Mouse (Mus musculus) intestine, embryonic 16.5 days (tissue): Measurements from ENCODE around the gene Gpatch8. TPM values are rescaled to one million over a fixed set of nuclear protein-coding genes. Genes with fewer than 3 reads are reported as not detected.
A peak's percentile ranks its signal among the peaks of the same experiment; 100 is the strongest.

ENCODE experiments used
- ATAC-seq: fragments of 200-750 bp; cut with Nextera tagmentation; 2 replicates; pipeline ENCODE4 v1.8.0; 2017; ENCODE audit warnings: moderate TSS enrichment, moderate library complexity
- H3K27ac ChIP-seq: fragments of 300-500 bp; sonication (generic); 2 replicates; pipeline ENCODE4 v1.5.1; 2014; ENCODE audit warnings: mild to moderate bottlenecking, low read length
- H3K27me3 ChIP-seq: fragments of 300-500 bp; sonication (generic); replicated peaks from 2 replicates; pipeline ENCODE4 v1.6.1; 2014; ENCODE audit warnings: low read length, control low read depth, mixed read lengths; ENCODE audit not compliant: control insufficient read depth, insufficient read depth
- H3K36me3 ChIP-seq: fragments of 300-500 bp; sonication (generic); 2 replicates; pipeline ENCODE4 v1.6.1; 2014; ENCODE audit warnings: low read length, control low read depth; ENCODE audit not compliant: control insufficient read depth, insufficient read depth
- H3K4me1 ChIP-seq: fragments of 300-500 bp; sonication (generic); 2 replicates; pipeline ENCODE4 v1.6.1; 2014; ENCODE audit warnings: low read length, control low read depth, mixed read lengths; ENCODE audit not compliant: control insufficient read depth, insufficient read depth
- H3K4me2 ChIP-seq: fragments of 300-500 bp; sonication (generic); 2 replicates; pipeline ENCODE4 v1.6.1; 2014; ENCODE audit warnings: low read depth, low read length, control low read depth
- H3K4me3 ChIP-seq: fragments of 300-500 bp; sonication (generic); 2 replicates; pipeline ENCODE4 v1.5.1; 2014; ENCODE audit warnings: mild to moderate bottlenecking, low read length
- H3K9ac ChIP-seq: fragments of 300-500 bp; sonication (generic); 2 replicates; pipeline ENCODE4 v1.6.1; 2014; ENCODE audit warnings: low read depth, low read length
- H3K9me3 ChIP-seq: fragments of 300-500 bp; sonication (generic); 2 replicates; pipeline ENCODE4 v1.6.1; 2016; ENCODE audit warnings: low read length, control low read depth; ENCODE audit not compliant: control insufficient read depth
- whole genome bisulfite sequencing: fragments of 180-500 bp; shearing (Covaris S2); extraction: QIAGEN DNeasy Blood & Tissue Kit; methylation state at CpG from one replicate; pipeline ENCODE4 v1.1.7; 2014; 5-methylcytosine and 5-hydroxymethylcytosine counted together
- polyA plus RNA-seq: library from polyadenylated mRNA; unstranded; fragments of >200 nt; fragmentation: Nextera tagmentation; extraction: Ambion mirVana; gene quantifications from 2 replicates; pipeline ENCODE4 v1.2.1, GENCODE M21; 2015

Gpatch8 gene
- polyA plus RNA-seq, 1 experiment from 2014 or later = 34.5 TPM

DNA sequence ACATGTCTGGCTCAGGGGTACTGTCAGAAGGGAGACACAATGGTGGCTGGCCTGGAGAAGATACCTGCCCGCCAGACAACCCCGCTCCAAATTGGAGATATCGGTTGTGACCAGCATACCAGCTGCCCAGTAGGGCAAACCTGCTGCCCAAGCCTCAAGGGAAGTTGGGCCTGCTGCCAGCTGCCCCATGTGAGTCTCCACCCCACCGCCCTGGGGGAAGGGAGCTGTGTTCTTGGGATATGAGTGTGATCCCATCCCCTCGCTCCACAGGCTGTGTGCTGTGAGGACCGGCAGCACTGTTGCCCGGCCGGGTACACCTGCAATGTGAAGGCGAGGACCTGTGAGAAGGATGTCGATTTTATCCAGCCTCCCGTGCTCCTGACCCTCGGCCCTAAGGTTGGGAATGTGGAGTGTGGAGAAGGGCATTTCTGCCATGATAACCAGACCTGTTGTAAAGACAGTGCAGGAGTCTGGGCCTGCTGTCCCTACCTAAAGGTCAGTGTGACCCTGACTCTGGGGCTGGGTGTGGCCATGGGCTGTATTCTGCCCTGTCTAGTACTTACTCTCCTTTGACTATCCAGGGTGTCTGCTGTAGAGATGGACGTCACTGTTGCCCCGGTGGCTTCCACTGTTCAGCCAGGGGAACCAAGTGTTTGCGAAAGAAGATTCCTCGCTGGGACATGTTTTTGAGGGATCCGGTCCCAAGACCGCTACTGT is 120.3 kb downstream of the Gpatch8 start:
- Histone ChIP-seq H3K36me3 (peaks cover 13% of the 10 kb centered on the region), H3K4me2 (no peak overlapping the region), H3K4me3 (no peak overlapping the region), H3K9ac (no peak overlapping the region), H3K27me3 (no peaks in the 10 kb centered on the region), H3K4me1 (peaks cover 29% of the 10 kb centered on the region), H3K9me3 (no peaks in the 10 kb centered on the region), H3K27ac (no peak overlapping the region)
- WGBS = 91% methylated on average over 18 of the region's 18 CpGs
- ATAC-seq = no peak

GRCm38 (mm10) chr11:102434816-102435705 is 121.1 kb downstream of the Gpatch8 start:
- ATAC-seq = no peak
- no peak overlapping the region for H3K27ac ChIP-seq
- H3K9me3 ChIP-seq = no peaks in the 10 kb centered on the region
- H3K4me1 ChIP-seq = peaks cover 29% of the 10 kb centered on the region
- no peak overlapping the region for H3K4me2 ChIP-seq
- no peak overlapping the region for H3K9ac ChIP-seq
- H3K36me3 ChIP-seq = peaks cover 13% of the 10 kb centered on the region
- H3K4me3 ChIP-seq = no peak overlapping the region
- 89% methylated on average over 11 of the region's 11 CpGs for WGBS
- H3K27me3 ChIP-seq = no peaks in the 10 kb centered on the region

DNA sequence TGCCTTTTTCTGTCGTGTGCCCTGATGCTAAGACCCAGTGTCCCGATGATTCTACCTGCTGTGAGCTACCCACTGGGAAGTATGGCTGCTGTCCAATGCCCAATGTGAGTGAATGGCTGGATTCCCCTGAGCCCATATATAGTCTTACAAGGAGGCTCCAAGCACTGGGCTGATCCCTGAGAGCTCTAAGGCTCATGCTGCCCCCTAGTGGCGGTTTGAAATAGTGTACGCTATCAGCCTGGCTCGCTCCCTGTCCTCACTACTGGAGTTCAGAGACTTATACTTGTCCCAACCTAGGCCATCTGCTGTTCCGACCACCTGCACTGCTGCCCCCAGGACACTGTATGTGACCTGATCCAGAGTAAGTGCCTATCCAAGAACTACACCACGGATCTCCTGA is 121.8 kb downstream of the Gpatch8 start:
- Histone ChIP-seq H3K4me3 (no peak overlapping the region), H3K9me3 (no peaks in the 10 kb centered on the region), H3K27me3 (no peaks in the 10 kb centered on the region), H3K27ac (no peak overlapping the region), H3K36me3 (peaks cover 13% of the 10 kb centered on the region), H3K9ac (no peak overlapping the region), H3K4me2 (no peak overlapping the region), H3K4me1 (peaks cover 34% of the 10 kb centered on the region)
- WGBS = 11% methylated on average over 7 of the region's 7 CpGs
- ATAC-seq = peak; percentile 36; the same call in 1 of the 2 replicates

DNA sequence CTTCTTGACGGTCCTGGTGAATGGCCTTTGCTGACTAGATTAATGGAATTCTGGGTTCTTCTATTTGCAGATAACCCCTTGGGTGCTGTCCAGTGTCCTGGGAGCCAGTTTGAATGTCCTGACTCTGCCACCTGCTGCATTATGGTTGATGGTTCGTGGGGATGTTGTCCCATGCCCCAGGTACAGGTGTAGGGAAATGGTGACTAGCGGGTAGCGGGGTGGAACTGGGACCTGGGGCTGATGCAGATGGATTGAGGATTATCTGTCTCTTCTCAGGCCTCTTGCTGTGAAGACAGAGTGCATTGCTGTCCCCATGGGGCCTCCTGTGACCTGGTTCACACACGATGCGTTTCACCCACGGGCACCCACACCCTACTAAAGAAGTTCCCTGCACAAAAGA is 122.3 kb downstream of the Gpatch8 start:
- H3K4me3 ChIP-seq = no peak overlapping the region
- no peak for ATAC-seq
- no peak overlapping the region for H3K27ac ChIP-seq
- peaks cover 13% of the 10 kb centered on the region for H3K36me3 ChIP-seq
- H3K4me1 ChIP-seq = peaks cover 36% of the 10 kb centered on the region
- 93% methylated on average over 7 of the region's 7 CpGs for WGBS
- H3K4me2 ChIP-seq = no peak overlapping the region
- H3K9me3 ChIP-seq = no peaks in the 10 kb centered on the region
- H3K9ac ChIP-seq = no peak overlapping the region
- H3K27me3 ChIP-seq = no peaks in the 10 kb centered on the region

DNA sequence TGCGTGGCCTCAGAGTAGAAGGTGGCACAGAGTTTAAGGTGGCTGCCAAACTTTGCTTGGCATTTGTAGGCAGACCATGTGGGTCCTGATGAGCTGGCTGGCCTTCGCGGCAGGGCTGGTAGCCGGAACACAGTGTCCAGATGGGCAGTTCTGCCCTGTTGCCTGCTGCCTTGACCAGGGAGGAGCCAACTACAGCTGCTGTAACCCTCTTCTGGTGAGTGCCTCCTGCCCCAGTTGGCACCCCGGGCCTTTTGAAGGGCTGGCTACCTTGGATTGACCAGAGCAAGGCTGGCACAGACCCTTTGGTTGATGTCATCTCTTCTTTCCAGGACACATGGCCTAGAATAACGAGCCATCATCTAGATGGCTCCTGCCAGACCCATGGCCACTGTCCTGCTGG is 123.3 kb downstream of the Gpatch8 start:
- 93% methylated on average over 6 of the region's 6 CpGs for WGBS
- no peak for ATAC-seq
- Histone ChIP-seq H3K4me1 (peaks cover 29% of the 10 kb centered on the region), H3K9me3 (no peaks in the 10 kb centered on the region), H3K4me3 (no peak overlapping the region), H3K9ac (peak overlapping the region; percentile 16; the same call in 1 of the 2 replicates), H3K27ac (no peak overlapping the region), H3K36me3 (peaks cover 13% of the 10 kb centered on the region), H3K27me3 (no peaks in the 10 kb centered on the region), H3K4me2 (0 out of 2 replicates have a peak overlapping the region, but pooled peaks have one; percentile 9)

DNA sequence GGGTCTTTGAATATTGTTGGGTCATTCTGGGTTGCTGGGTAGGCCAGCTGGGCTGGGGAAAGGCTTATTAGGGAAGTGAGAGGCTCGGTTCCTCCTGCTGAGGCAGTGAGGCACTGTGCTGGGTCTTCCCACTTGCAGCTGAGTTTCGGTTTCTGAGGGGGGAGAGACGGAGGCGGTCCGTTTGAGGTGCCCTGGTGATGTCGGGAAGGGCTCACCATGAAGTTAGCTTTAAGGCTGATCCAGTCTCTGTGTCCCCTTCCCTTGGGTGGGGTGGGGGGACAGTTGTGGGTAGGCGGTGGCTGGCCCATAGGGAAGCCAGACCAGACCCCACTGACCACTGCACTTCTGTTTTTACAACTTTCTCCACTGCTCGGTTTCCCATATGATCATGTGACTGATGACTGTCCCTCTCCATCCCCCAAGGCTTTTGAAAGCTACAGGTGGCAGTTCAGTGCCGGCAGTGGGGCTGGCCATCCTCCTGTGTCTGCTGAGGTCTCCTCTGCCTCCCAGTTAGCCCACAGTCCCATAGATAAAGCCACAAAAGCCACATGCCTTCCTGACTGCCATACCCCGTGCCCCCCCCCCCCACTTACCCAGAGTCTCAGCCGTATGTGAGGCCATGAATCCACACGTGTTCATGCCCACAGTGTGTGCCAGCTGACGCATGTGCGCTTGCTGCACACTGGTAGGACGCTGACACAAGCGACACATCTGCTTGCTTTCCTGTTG is 123.9 kb downstream of the Gpatch8 start:
- Histone ChIP-seq H3K4me2 (peak overlapping the region; percentile 17; the same call in 1 of the 2 replicates), H3K36me3 (peaks cover 13% of the 10 kb centered on the region), H3K4me3 (0 out of 2 replicates have a peak overlapping the region, but pooled peaks have one; percentile 8), H3K27ac (no peak overlapping the region), H3K9me3 (no peaks in the 10 kb centered on the region), H3K27me3 (no peaks in the 10 kb centered on the region), H3K4me1 (peaks cover 23% of the 10 kb centered on the region), H3K9ac (peak overlapping the region; percentile 16; the same call in 1 of the 2 replicates)
- 64% methylated on average over 16 of the region's 16 CpGs for WGBS
- ATAC-seq = no peak

GRCm38 (mm10) chr11:102431728-102432114 is 124.5 kb downstream of the Gpatch8 start:
- ATAC-seq = no peak
- WGBS = 83% methylated on average over 3 of the region's 3 CpGs
- H3K9me3 ChIP-seq = no peaks in the 10 kb centered on the region

DNA sequence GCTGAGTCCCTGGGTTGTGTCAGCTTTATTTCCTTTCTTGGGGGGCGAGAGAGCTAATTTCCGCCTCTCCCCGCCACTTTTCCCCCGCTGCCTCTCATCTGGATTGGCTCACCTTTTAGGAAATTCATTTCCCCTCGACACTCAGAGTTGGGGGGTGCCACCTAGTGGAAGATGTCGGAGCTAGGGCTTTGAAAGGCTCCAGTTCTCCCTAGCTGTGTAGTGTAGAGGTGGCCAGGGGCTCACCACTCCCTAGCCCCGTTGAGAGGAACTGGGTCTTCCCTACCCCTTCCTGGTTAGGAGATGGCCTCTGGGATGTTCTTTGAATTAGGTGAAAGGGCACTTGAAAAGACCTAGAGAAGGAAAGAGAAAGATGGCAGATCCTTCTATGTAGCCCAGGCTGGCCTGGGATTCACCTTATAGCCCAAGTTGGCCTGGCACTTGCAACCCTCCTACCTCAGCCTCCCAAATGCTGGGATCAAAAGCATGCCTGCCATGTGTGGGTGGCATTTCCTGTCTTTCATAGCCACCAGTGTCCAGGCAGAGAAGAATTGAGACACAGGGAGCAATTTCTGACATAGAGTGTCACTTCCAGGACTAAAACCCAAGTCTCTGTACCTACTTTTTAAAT is 125.1 kb downstream of the Gpatch8 start:
- Histone ChIP-seq H3K9ac (peak overlapping the region; percentile 75), H3K36me3 (peaks cover 13% of the 10 kb centered on the region), H3K4me3 (peak overlapping the region; percentile 71), H3K9me3 (no peaks in the 10 kb centered on the region), H3K27ac (peak overlapping the region; percentile 93), H3K4me2 (peak overlapping the region; percentile 87), H3K27me3 (no peaks in the 10 kb centered on the region), H3K4me1 (peaks cover 19% of the 10 kb centered on the region)
- WGBS = 0% methylated on average over 7 of the region's 7 CpGs
- ATAC-seq = peak; percentile 27; the same call in 1 of the 2 replicates

More at GRCm38 (mm10) chr11:102431728-102432114, 124.5 kb downstream of the Gpatch8 start:
- peaks cover 13% of the 10 kb centered on the region for H3K36me3 ChIP-seq
- 0 out of 2 replicates have a peak overlapping the region, but pooled peaks have one; percentile 11 for H3K9ac ChIP-seq
- H3K4me1 ChIP-seq = peaks cover 19% of the 10 kb centered on the region
- H3K4me3 ChIP-seq = 0 out of 2 replicates have a peak overlapping the region, but pooled peaks have one; percentile 8
- H3K27ac ChIP-seq = no peak overlapping the region
- no peaks in the 10 kb centered on the region for H3K27me3 ChIP-seq
- 0 out of 2 replicates have a peak overlapping the region, but pooled peaks have one; percentile 17 for H3K4me2 ChIP-seq
